Mouse (Mus musculus) myocyte (in vitro differentiated cells): ENCODE data around the gene Sema4b. TPM values are rescaled to one million over a fixed set of nuclear protein-coding genes. Genes with fewer than 3 reads are reported as not detected.

Experiments used
- H3K27me3 ChIP-seq: one replicate; pipeline ENCODE4 v1.6.1; 2011; ENCODE audit not compliant: control insufficient read depth, insufficient read depth, insufficient read length
- H3K36me3 ChIP-seq: one replicate; pipeline ENCODE4 v1.6.1; 2011; ENCODE audit not compliant: control insufficient read depth, insufficient read depth
- H3K4me2 ChIP-seq: one replicate; pipeline ENCODE4 v1.6.1; 2011; ENCODE audit warnings: low read depth, control low read depth
- H3K4me3 ChIP-seq: one replicate; pipeline ENCODE4 v1.5.1; 2011; ENCODE audit warnings: mild to moderate bottlenecking, control low read depth, moderate library complexity
- H3K79me2 ChIP-seq: one replicate; pipeline ENCODE4 v1.6.1; 2011; ENCODE audit not compliant: control insufficient read depth, insufficient read depth
- H3ac ChIP-seq: one replicate; pipeline ENCODE4 v1.6.1; 2011; ENCODE audit not compliant: control insufficient read depth, insufficient read length
- CEBPB ChIP-seq: IDR thresholded peaks from 2 replicates; pipeline ENCODE4 v1.6.1; 2011; ENCODE audit warnings: mild to moderate bottlenecking, moderate library complexity; ENCODE audit not compliant: poor library complexity, insufficient read depth, severe bottlenecking
- E2F4 ChIP-seq: IDR thresholded peaks from one replicate; pipeline ENCODE4 v1.6.1; 2011; ENCODE audit warnings: mild to moderate bottlenecking, control low read depth, moderate library complexity; ENCODE audit not compliant: insufficient read depth
- MAX ChIP-seq: IDR thresholded peaks from one replicate; pipeline ENCODE4 v1.6.1; 2011; ENCODE audit warnings: low read depth, mild to moderate bottlenecking, control low read depth
- MYOD1 ChIP-seq, 3 experiments: IDR thresholded peaks; one replicate each; pipeline ENCODE4 v1.6.1; 2011; ENCODE audit warnings: control low read depth in 2 of 3, low read depth in 2 of 3, mild to moderate bottlenecking in 2 of 3, moderate library complexity in 1 of 3; ENCODE audit not compliant: insufficient read length in 2 of 3, control insufficient read depth in 1 of 3
- MYOG ChIP-seq, 3 experiments: IDR thresholded peaks; one replicate each; pipeline ENCODE4 v1.6.1; 2011; ENCODE audit warnings: control low read depth in 2 of 3, low read depth in 2 of 3, mild to moderate bottlenecking in 2 of 3; ENCODE audit not compliant: insufficient read length in 2 of 3, control insufficient read depth in 1 of 3, insufficient read depth in 1 of 3
- POLR2A ChIP-seq: IDR thresholded peaks from one replicate; pipeline ENCODE4 v1.6.1; 2011; ENCODE audit warnings: low read depth, mild to moderate bottlenecking, control low read depth, moderate library complexity; ENCODE audit not compliant: insufficient read length
- POLR2AphosphoS2 ChIP-seq: IDR thresholded peaks from one replicate; pipeline ENCODE4 v1.6.1; 2011; ENCODE audit warnings: low read depth, control low read depth; ENCODE audit not compliant: insufficient read length
- REST ChIP-seq: IDR thresholded peaks from one replicate; pipeline ENCODE4 v1.6.1; 2011; ENCODE audit warnings: mild to moderate bottlenecking, control low read depth, moderate library complexity; ENCODE audit not compliant: insufficient read depth, insufficient read length
- SRF ChIP-seq: IDR thresholded peaks from one replicate; pipeline ENCODE4 v1.6.1; 2011; ENCODE audit warnings: low read depth; ENCODE audit not compliant: control insufficient read depth, insufficient read length
- TCF12 ChIP-seq: IDR thresholded peaks from one replicate; pipeline ENCODE4 v1.6.1; 2011; ENCODE audit warnings: mild to moderate bottlenecking, control low read depth; ENCODE audit not compliant: poor library complexity, insufficient read depth, severe bottlenecking
- TCF3 ChIP-seq: IDR thresholded peaks from one replicate; pipeline ENCODE4 v1.6.1; 2011; ENCODE audit warnings: low read depth, control low read depth; ENCODE audit not compliant: insufficient read length
- USF1 ChIP-seq: IDR thresholded peaks from one replicate; pipeline ENCODE4 v1.6.1; 2011; ENCODE audit warnings: low read depth, mild to moderate bottlenecking, control low read depth, moderate library complexity
- polyA plus RNA-seq: library from polyadenylated mRNA; unstranded; fragments of >200 nt; fragmentation: generic; extraction: Trizol; gene quantifications from one replicate; pipeline ENCODE4 v1.2.1, GENCODE M21; 2012; ENCODE audit warnings: missing spikeins

Gene Sema4b
- polyA plus RNA-seq, 1 experiment, result 11.4 TPM

DNA sequence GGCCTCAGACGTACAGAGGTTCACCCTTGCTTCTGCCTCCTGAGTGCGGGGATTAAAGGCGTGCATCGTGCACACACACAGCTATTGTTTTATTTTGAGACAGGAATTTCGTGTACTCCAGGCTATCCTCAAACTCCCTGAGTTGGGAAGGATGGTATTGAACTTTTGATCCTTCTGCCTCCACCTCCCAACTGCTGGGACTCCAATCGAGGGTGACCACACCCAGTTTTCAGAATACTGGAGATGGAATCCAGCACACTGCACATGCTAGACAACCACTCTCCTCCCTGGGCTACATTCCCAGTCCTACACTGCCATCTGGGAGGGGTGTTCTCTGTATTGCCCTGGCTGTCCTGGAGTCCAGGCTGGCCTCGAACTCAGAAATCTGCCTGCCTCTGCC is 41.9 kb upstream of the Sema4b start:
- Histone ChIP-seq H3K27me3 (no peaks in the 10 kb centered on the region), H3K36me3 (no peaks in the 10 kb centered on the region), H3K4me3 (no peak overlapping the region), H3K79me2 (no peaks in the 10 kb centered on the region), H3ac (no peak overlapping the region), H3K4me2 (no peak overlapping the region)
- no peak for TF ChIP-seq MAX

DNA sequence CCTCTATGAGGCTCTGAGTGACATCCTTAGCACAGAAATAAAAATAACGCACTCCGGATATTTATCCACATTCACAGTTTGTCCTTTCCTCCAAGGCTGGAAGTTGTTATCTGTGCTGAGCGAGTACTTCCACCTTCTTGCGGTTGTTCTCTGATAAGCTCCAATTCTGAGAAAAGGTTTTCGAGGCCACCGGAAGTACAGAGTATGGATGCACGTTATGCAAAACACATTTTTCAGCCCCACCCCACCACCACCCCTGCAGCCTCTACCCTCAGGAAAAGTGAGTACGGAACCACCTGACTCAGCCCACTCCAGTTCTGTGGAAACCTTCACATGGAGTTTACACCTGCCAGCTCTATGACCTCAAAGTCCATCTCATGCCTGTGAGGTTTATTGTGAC is 40.6 kb upstream of the Sema4b start:
- TF ChIP-seq TCF12, result no peak
- TF ChIP-seq TCF3, result no peak
- no peak for TF ChIP-seq MYOG (IDR thresholded peaks at IDR 0.05; ENCODE audit: control insufficient read depth in 1 of 3, insufficient read depth in 1 of 3, insufficient read length in 2 of 3, low read depth in 2 of 3)
- TF ChIP-seq SRF, result no peak
- TF ChIP-seq MAX, result no peak
- no peak for TF ChIP-seq POLR2A
- TF ChIP-seq CEBPB, result no peak
- no peak for TF ChIP-seq E2F4
- no peak for TF ChIP-seq USF1
- TF ChIP-seq MYOD1 (IDR thresholded peaks at IDR 0.05; ENCODE audit: control insufficient read depth in 1 of 3, insufficient read length in 2 of 3, low read depth in 2 of 3), result no peak
- no peak for TF ChIP-seq POLR2AphosphoS2
- no peak for TF ChIP-seq REST
- no peaks in the 10 kb centered on the region for H3K27me3 ChIP-seq

DNA sequence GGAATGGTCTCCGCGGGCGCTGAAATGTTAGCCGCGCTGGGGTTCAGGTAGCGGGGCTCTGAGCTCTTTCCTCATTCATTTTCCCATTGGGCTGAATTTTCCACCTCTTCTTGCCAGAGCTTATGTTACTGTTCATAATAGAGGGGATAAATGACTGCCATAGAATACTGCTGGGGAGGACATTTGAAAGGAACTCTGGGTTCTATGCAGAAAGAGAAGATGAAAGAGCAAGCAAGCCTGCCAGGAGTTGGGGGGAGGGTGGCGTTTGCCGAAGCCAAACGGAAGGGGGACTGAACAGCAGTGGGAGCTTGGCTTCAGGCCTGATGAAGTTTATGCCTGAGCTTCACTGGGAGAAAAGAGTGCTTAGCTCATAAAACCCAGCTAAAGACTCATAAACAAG is 37.3 kb upstream of the Sema4b start:
- H3K79me2 ChIP-seq, result no peaks in the 10 kb centered on the region
- no peak overlapping the region for H3K4me2 ChIP-seq
- no peaks in the 10 kb centered on the region for H3K27me3 ChIP-seq
- no peak overlapping the region for H3ac ChIP-seq
- H3K4me3 ChIP-seq, result no peak overlapping the region
- TF ChIP-seq POLR2A, result no peak
- TF ChIP-seq USF1, result no peak
- TF ChIP-seq POLR2AphosphoS2, result no peak
- no peak for TF ChIP-seq MYOG (IDR thresholded peaks at IDR 0.05; ENCODE audit: control insufficient read depth in 1 of 3, insufficient read depth in 1 of 3, insufficient read length in 2 of 3, low read depth in 2 of 3)
- TF ChIP-seq MAX, result no peak
- TF ChIP-seq REST, result no peak
- TF ChIP-seq MYOD1 (IDR thresholded peaks at IDR 0.05; ENCODE audit: control insufficient read depth in 1 of 3, insufficient read length in 2 of 3, low read depth in 2 of 3), result no peak
- TF ChIP-seq E2F4, result no peak
- no peak for TF ChIP-seq CEBPB
- no peak for TF ChIP-seq SRF
- no peak for TF ChIP-seq TCF3
- no peak for TF ChIP-seq TCF12
- H3K36me3 ChIP-seq, result no peaks in the 10 kb centered on the region

More for the DNA sequence above, 40.6 kb upstream of the Sema4b start:
- Histone ChIP-seq H3K4me3 (no peak overlapping the region), H3K79me2 (no peaks in the 10 kb centered on the region), H3ac (no peak overlapping the region), H3K36me3 (no peaks in the 10 kb centered on the region), H3K4me2 (no peak overlapping the region)

DNA sequence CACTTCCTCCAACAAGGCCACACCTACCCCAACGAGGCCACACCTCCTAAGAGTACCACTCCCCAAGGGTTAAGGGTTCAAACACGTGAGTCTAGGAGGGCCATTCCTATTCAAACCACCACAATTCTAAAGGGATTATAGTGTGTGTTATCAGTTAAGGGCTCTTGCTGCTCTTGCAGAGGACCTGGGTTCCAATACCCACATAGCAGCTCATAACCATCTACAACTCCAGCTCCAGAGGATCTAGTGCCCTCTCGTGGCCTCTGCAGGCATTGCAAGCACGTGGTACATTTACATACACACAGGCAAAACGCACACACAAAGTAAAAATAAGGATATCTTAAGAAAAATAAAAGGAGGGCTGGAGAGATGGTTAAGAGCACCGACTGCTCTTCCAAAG is 34.5 kb upstream of the Sema4b start:
- no peak for TF ChIP-seq POLR2A
- TF ChIP-seq CEBPB, result no peak
- no peak for TF ChIP-seq REST
- TF ChIP-seq MAX, result no peak
- TF ChIP-seq MYOD1 (IDR thresholded peaks at IDR 0.05; ENCODE audit: control insufficient read depth in 1 of 3, insufficient read length in 2 of 3, low read depth in 2 of 3), result no peak
- TF ChIP-seq TCF3, result no peak
- TF ChIP-seq POLR2AphosphoS2, result no peak
- no peak for TF ChIP-seq E2F4
- TF ChIP-seq USF1, result no peak
- no peak for TF ChIP-seq MYOG (IDR thresholded peaks at IDR 0.05; ENCODE audit: control insufficient read depth in 1 of 3, insufficient read depth in 1 of 3, insufficient read length in 2 of 3, low read depth in 2 of 3)
- TF ChIP-seq SRF, result no peak
- TF ChIP-seq TCF12, result no peak
- Histone ChIP-seq H3K36me3 (no peaks in the 10 kb centered on the region), H3K79me2 (no peaks in the 10 kb centered on the region), H3K27me3 (no peaks in the 10 kb centered on the region), H3K4me3 (no peak overlapping the region), H3K4me2 (no peak overlapping the region), H3ac (no peak overlapping the region)

DNA sequence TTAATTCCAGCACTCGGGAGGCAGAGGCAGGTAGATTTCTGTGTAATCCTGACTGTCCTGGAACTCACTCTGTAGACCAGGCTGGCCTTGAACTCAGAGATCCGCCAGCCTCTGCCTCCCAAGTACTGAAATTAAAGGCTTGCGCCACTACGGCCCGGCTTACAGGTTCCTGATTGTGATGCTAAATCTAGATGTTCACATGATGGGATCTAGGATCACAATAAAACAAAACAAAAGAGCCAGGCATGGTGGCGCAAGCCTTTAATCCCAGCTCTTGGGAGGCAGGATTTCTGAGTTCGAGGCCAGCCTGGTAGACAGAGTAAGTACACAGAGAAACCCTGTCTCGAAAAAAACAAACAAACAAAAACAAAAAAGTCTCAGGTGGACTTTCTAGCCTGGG is 33.9 kb upstream of the Sema4b start:
- Histone ChIP-seq H3ac (no peak overlapping the region), H3K79me2 (no peaks in the 10 kb centered on the region), H3K27me3 (no peaks in the 10 kb centered on the region), H3K4me2 (no peak overlapping the region), H3K36me3 (no peaks in the 10 kb centered on the region), H3K4me3 (no peak overlapping the region)
- TF ChIP-seq MYOD1 (IDR thresholded peaks at IDR 0.05; ENCODE audit: control insufficient read depth in 1 of 3, insufficient read length in 2 of 3, low read depth in 2 of 3) (no peak), TCF12 (no peak), CEBPB (no peak), POLR2AphosphoS2 (no peak), USF1 (no peak), SRF (no peak), E2F4 (no peak), REST (no peak), MAX (no peak), MYOG (IDR thresholded peaks at IDR 0.05; ENCODE audit: control insufficient read depth in 1 of 3, insufficient read depth in 1 of 3, insufficient read length in 2 of 3, low read depth in 2 of 3) (no peak), TCF3 (no peak)
